Mouse (Mus musculus): Measurements from ENCODE around the gene Dock9.

DNA sequence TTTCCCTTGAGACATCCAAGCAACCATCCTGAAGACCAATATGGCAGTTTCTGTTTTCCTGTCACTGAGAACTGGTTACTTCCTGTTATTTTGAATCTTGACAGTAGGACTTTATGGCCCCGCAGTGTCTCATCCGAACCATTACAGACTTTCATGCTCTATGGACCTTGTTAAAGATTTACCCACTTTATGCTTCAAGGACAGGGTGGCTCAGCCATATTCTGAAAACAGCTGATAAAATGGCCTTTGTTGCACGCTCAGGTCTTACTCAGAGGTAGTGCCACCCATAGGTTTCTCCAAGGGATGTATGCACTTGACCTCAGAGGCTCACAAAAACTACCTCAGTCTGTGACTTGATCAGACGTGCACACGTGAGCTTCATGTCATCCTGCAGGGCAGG, 224.2 kb downstream of the Dock9 start:
- TF ChIP-seq CTCF (IDR thresholded peaks at IDR 0.05; ENCODE audit: low read depth) (no peak), EP300 (IDR thresholded peaks at IDR 0.05; ENCODE audit: low read depth) (no peak)

All from heart, postnatal 0 days (tissue).